Mouse (Mus musculus) forebrain, embryonic 14.5 days (tissue): Measurements from ENCODE around the gene Erbb4. TPM values are rescaled to one million over a fixed set of nuclear protein-coding genes. Genes with fewer than 3 reads are reported as not detected.

Experiments
- ATAC-seq: fragments of 200-750 bp; cut with Nextera tagmentation; 2 replicates; pipeline ENCODE4 v1.8.0; 2017; ENCODE audit warnings: mild to moderate bottlenecking, moderate library complexity
- DNase-seq: peaks from one replicate; pipeline ENCODE4 v3.0.0-alpha.2; 2015; ENCODE audit warnings: low spot score
- H3K27ac ChIP-seq: fragments of 300-500 bp; sonication (generic); 2 replicates; pipeline ENCODE4 v1.5.1; 2014; ENCODE audit warnings: low read depth, mild to moderate bottlenecking, control low read depth, low read length, moderate library complexity
- H3K27me3 ChIP-seq: fragments of 300-500 bp; sonication (generic); replicated peaks from 2 replicates; pipeline ENCODE4 v1.6.1; 2014; ENCODE audit warnings: low read length, control low read depth, mixed read lengths; ENCODE audit not compliant: control insufficient read depth, insufficient read depth
- H3K36me3 ChIP-seq: fragments of 300-500 bp; sonication (generic); 2 replicates; pipeline ENCODE4 v1.6.1; 2014; ENCODE audit warnings: low read length, control low read depth; ENCODE audit not compliant: control insufficient read depth, insufficient read depth
- H3K4me1 ChIP-seq: fragments of 300-500 bp; sonication (generic); 2 replicates; pipeline ENCODE4 v1.6.1; 2014; ENCODE audit warnings: antibody characterized with exemption, low read length, control low read depth; ENCODE audit not compliant: control insufficient read depth, insufficient read depth
- H3K4me2 ChIP-seq: fragments of 300-500 bp; sonication (generic); 2 replicates; pipeline ENCODE4 v1.6.1; 2014; ENCODE audit warnings: mild to moderate bottlenecking, control low read depth, low read length
- H3K4me3 ChIP-seq: fragments of 300-500 bp; sonication (generic); 2 replicates; pipeline ENCODE4 v1.5.1; 2014; ENCODE audit warnings: low read depth, low read length, control low read depth
- H3K9ac ChIP-seq: fragments of 300-500 bp; sonication (generic); 2 replicates; pipeline ENCODE4 v1.6.1; 2014; ENCODE audit warnings: mild to moderate bottlenecking, low read length, control low read depth, moderate library complexity
- H3K9me3 ChIP-seq: fragments of 300-500 bp; sonication (generic); replicated peaks from 2 replicates; pipeline ENCODE4 v1.6.1; 2016; ENCODE audit warnings: low read length, control low read depth, mixed read lengths; ENCODE audit not compliant: control insufficient read depth
- WGBS: fragments of 180-500 bp; shearing (Covaris S2); extraction: QIAGEN DNeasy Blood & Tissue Kit; methylation state at CpG from one replicate; pipeline ENCODE4 v1.1.7; 2014; 5-methylcytosine and 5-hydroxymethylcytosine counted together
- polyA plus RNA-seq: library from polyadenylated mRNA; unstranded; fragments of >200 nt; fragmentation: Nextera tagmentation; extraction: Ambion mirVana; gene quantifications from 2 replicates; pipeline ENCODE4 v1.2.1, GENCODE M21; 2014

The Erbb4 gene
- polyA plus RNA-seq, 1 experiment from 2014 or later, result 8.4 TPM

- no peak overlapping the region for H3K4me2 ChIP-seq
- no peaks in the 10 kb centered on the region for H3K36me3 ChIP-seq
- no peak overlapping the region for H3K9ac ChIP-seq
- DNase-seq, result no peak
- H3K27ac ChIP-seq, result no peak overlapping the region
- no peaks in the 10 kb centered on the region for H3K9me3 ChIP-seq
- H3K27me3 ChIP-seq, result no peaks in the 10 kb centered on the region
- H3K4me3 ChIP-seq, result no peak overlapping the region
- no peaks in the 10 kb centered on the region for H3K4me1 ChIP-seq
- WGBS, result 76% methylated on average over 3 of the region's 3 CpGs
- no peak for ATAC-seq
These were observed 174.4 kb downstream of the Erbb4 start for GRCm38 (mm10) chr1:68933330-68934065.

DNA sequence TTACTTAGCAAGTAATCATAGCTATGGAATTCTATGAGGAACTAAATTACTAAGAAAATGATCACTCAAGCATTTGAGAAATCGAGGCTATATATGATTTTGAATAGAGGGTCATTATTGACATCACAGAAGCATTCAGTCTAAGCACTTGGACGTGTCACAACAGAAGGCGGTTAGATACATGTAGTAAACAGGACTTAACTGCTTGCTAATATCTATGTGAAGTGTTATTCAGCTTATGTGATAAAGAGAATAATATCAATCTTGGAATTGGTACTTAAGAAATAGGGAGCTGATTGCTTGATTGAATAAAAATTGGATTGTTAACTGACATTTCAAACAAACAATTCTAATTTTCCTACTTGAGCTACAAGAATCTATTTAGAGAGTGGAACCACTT is 190.0 kb downstream of the Erbb4 start:
- DNase-seq (peak; percentile 52), ATAC-seq (peak; percentile 82)
- Histone ChIP-seq H3K27me3 (no peaks in the 10 kb centered on the region), H3K4me1 (no peaks in the 10 kb centered on the region), H3K36me3 (no peaks in the 10 kb centered on the region), H3K27ac (no peak overlapping the region), H3K4me3 (no peak overlapping the region), H3K9ac (no peak overlapping the region), H3K9me3 (no peaks in the 10 kb centered on the region), H3K4me2 (no peak overlapping the region)
- 44% methylated on average over 3 of the region's 3 CpGs for WGBS

- ATAC-seq (no peak), DNase-seq (no peak)
- H3K4me3 ChIP-seq, result no peak overlapping the region
- 31% methylated on average over 2 of the region's 2 CpGs for WGBS
- no peaks in the 10 kb centered on the region for H3K36me3 ChIP-seq
- no peaks in the 10 kb centered on the region for H3K4me1 ChIP-seq
- H3K27me3 ChIP-seq, result no peaks in the 10 kb centered on the region
- no peak overlapping the region for H3K4me2 ChIP-seq
- H3K9me3 ChIP-seq, result no peaks in the 10 kb centered on the region
- H3K27ac ChIP-seq, result no peak overlapping the region
- H3K9ac ChIP-seq, result no peak overlapping the region
These were observed 215.8 kb downstream of the Erbb4 start for GRCm38 (mm10) chr1:68892041-68892440.

- H3K4me2 ChIP-seq, result no peak overlapping the region
- no peaks in the 10 kb centered on the region for H3K27me3 ChIP-seq
- no peaks in the 10 kb centered on the region for H3K36me3 ChIP-seq
- 61% methylated on average over 3 of the region's 3 CpGs for WGBS
- H3K4me3 ChIP-seq, result no peak overlapping the region
- no peaks in the 10 kb centered on the region for H3K4me1 ChIP-seq
- H3K9me3 ChIP-seq, result no peaks in the 10 kb centered on the region
- ATAC-seq (no peak), DNase-seq (peak; percentile 64)
- H3K27ac ChIP-seq, result no peak overlapping the region
- H3K9ac ChIP-seq, result no peak overlapping the region
These were observed 221.0 kb downstream of the Erbb4 start for GRCm38 (mm10) chr1:68886823-68887222.

GRCm38 (mm10) chr1:68874954-68875353 is 232.9 kb downstream of the Erbb4 start:
- Histone ChIP-seq H3K27ac (no peak overlapping the region), H3K4me1 (0 out of 2 replicates have a peak, but pooled peaks cover 5% of the 10 kb centered on the region), H3K4me3 (no peak overlapping the region), H3K4me2 (no peak overlapping the region), H3K9me3 (0 out of 2 replicates have a peak, but pooled peaks cover 3% of the 10 kb centered on the region), H3K9ac (no peak overlapping the region), H3K27me3 (no peaks in the 10 kb centered on the region), H3K36me3 (no peaks in the 10 kb centered on the region)
- ATAC-seq (peak; percentile 57; the same call in 1 of the 2 replicates), DNase-seq (peak; percentile 68)
- WGBS, result 9% methylated on average over 8 of the region's 8 CpGs

DNA sequence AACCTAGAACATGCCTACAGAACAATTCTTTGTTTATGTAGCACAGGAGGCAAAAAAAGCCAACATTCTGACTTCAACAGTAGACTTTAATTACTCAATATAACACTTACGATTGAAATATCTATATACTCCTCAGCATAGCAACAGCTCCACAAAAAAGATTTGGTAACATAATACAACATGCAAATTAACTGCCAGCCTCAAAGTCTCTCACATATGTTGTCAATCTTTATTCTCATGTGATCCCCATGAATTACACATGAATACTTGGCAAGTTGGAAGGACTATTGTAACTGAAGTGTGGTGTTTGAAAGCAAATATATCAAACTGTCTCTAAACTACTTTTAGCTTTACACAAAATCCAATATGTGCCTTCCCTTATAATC is 234.2 kb downstream of the Erbb4 start:
- Histone ChIP-seq H3K9me3 (no peaks in the 10 kb centered on the region), H3K9ac (no peak overlapping the region), H3K36me3 (no peaks in the 10 kb centered on the region), H3K27ac (no peak overlapping the region), H3K4me2 (no peak overlapping the region), H3K4me3 (no peak overlapping the region), H3K4me1 (0 out of 2 replicates have a peak, but pooled peaks cover 5% of the 10 kb centered on the region), H3K27me3 (no peaks in the 10 kb centered on the region)
- ATAC-seq (peak; percentile 44; the same call in 1 of the 2 replicates), DNase-seq (peak; percentile 51)
- WGBS, result 27% methylated on average over 1 of the region's 1 CpGs

GRCm38 (mm10) chr1:68872976-68873634 is 234.8 kb downstream of the Erbb4 start:
- Histone ChIP-seq H3K4me2 (no peak overlapping the region), H3K36me3 (no peaks in the 10 kb centered on the region), H3K9ac (no peak overlapping the region), H3K4me1 (0 out of 2 replicates have a peak, but pooled peaks cover 5% of the 10 kb centered on the region), H3K4me3 (no peak overlapping the region), H3K9me3 (no peaks in the 10 kb centered on the region), H3K27me3 (no peaks in the 10 kb centered on the region), H3K27ac (no peak overlapping the region)
- DNase-seq (peak; percentile 49), ATAC-seq (no peak; the same call in 1 of the 2 replicates)
- WGBS, result 29% methylated on average over 2 of the region's 2 CpGs

DNA sequence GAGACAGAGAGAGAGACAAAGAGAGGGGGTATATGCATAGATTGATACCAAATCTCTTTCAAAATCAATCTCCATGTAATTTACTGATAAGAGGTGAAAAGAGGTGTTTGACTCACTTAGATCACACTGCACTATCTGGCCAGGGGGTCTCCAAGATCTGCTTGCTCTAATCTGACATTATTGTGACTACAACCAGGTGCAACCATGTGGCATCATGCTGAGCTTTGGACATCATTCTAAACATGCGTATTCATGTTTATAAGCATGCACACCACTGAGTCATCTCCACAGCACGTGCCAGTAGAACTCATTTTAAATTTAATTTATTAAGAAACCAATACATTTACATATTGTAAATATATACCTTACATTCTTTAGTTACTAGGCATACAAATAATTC is 247.5 kb downstream of the Erbb4 start:
- Histone ChIP-seq H3K27me3 (no peaks in the 10 kb centered on the region), H3K9me3 (no peaks in the 10 kb centered on the region)
- WGBS, result 82% methylated on average over 2 of the region's 2 CpGs

DNA sequence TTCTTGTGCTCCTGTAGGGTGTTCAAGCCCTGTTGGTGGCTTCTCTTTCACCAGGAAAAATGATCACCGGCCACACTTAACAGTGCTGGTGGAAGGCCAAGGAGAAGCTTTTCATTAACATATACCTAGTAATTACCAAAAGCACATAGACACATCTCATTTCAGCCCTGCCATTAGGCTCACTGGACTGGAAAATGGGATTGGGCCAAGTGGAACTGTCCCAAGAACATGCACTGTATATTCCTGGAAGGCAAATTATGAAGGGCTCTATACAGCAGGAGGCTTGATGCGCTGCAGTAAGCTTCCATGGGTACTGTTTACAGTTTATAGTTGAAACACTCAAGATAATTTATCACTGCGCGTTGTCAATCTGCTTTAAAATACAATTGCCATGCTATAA is 248.4 kb downstream of the Erbb4 start:
- Histone ChIP-seq H3K9ac (no peak overlapping the region), H3K4me3 (no peak overlapping the region), H3K4me1 (peaks cover 3% of the 10 kb centered on the region; the same call in 1 of the 2 replicates), H3K9me3 (no peaks in the 10 kb centered on the region), H3K27me3 (no peaks in the 10 kb centered on the region), H3K27ac (no peak overlapping the region), H3K36me3 (no peaks in the 10 kb centered on the region), H3K4me2 (no peak overlapping the region)
- DNase-seq (peak; percentile 36), ATAC-seq (no peak; the same call in 1 of the 2 replicates)
- 61% methylated on average over 4 of the region's 4 CpGs for whole genome bisulfite sequencing

More for the DNA sequence above, 247.5 kb downstream of the Erbb4 start:
- Histone ChIP-seq H3K27ac (no peak overlapping the region), H3K4me1 (peaks cover 3% of the 10 kb centered on the region; the same call in 1 of the 2 replicates), H3K9ac (no peak overlapping the region), H3K4me3 (no peak overlapping the region), H3K36me3 (no peaks in the 10 kb centered on the region), H3K4me2 (no peak overlapping the region)
- DNase-seq, result no peak
- no peak for ATAC-seq
